ENCODE assay signal across 8 mouse cellular contexts in genomic region chr6:83165026-83165606, GRCm38 (mm10). TPM values are rescaled to one million over a fixed set of nuclear protein-coding genes. Genes with fewer than 3 reads are reported as not detected.
DNase-seq lines count a peak whose midpoint lies in the region; ATAC-seq and TF ChIP-seq lines count a peak whose summit lies in the region.

No protein-coding gene starts in this region.

- H3K9ac ChIP-seq in CH12.LX (ENCODE audit: insufficient read depth, low read depth) = peak overlapping the region; percentile 83
- H3K9ac ChIP-seq in forebrain, embryonic 14.5 days (ENCODE audit: low read length) = peak overlapping the region; percentile 90
- peak overlapping the region; percentile 93 for H3K9ac ChIP-seq in liver, embryonic 14.5 days (replicated peaks)

- dilution Hi-C loops in CH12.LX (cut with MboI; ENCODE audit: extremely low pct_ligation_motif_present, extremely low pct_unique_long_range_greater_than_20kb, low sequenced_read_pairs) = no loop called here

- DNase-seq in gastrocnemius, adult 2 months = no peak
- DNase-seq in gastrocnemius, postnatal 36 days = no peak
- no peak for DNase-seq in CH12.LX (ENCODE audit: extremely low read depth)
- DNase-seq in forebrain, embryonic 14.5 days (ENCODE audit: low spot score) = no peak
- no peak for DNase-seq in liver, embryonic 14.5 days (ENCODE audit: low read depth in 3 of 3, low spot score in 3 of 3)
- no peak for DNase-seq in adrenal gland, adult 2 months
- DNase-seq in layer of hippocampus, adult 8-10 months (ENCODE audit: low spot score in 2 of 2) = no peak
- DNase-seq in spleen, adult 12 weeks (ENCODE audit: low spot score) = no peak

- peaks cover 5% of the 10 kb centered on the region for H3K27me3 ChIP-seq in CH12.LX (replicated peaks)
- peaks cover 34% of the 10 kb centered on the region for H3K27me3 ChIP-seq in forebrain, embryonic 14.5 days (replicated peaks; ENCODE audit: control insufficient read depth, insufficient read depth, low read length)
- H3K27me3 ChIP-seq in liver, embryonic 14.5 days (ENCODE audit: control insufficient read depth, insufficient read depth, low read length) = peaks cover 34% of the 10 kb centered on the region

- peaks cover 0 to 22% of the 10 kb centered on the region in 2 experiments; a peak in 2 of 4 replicates for H3K4me1 ChIP-seq in CH12.LX (ENCODE audit: control insufficient read depth in 1 of 2, insufficient read depth in 2 of 2)
- peaks cover 16% of the 10 kb centered on the region for H3K4me1 ChIP-seq in forebrain, embryonic 14.5 days (ENCODE audit: control insufficient read depth, insufficient read depth, low read length)
- peaks cover 8 to 12% of the 10 kb centered on the region in 2 experiments for H3K4me1 ChIP-seq in liver, embryonic 14.5 days (replicated peaks; ENCODE audit: control insufficient read depth in 2 of 2, insufficient read depth in 2 of 2, low read length in 1 of 2)

- no peaks in the 10 kb centered on the region; the same call in none of the 2 replicates for H3K79me2 ChIP-seq in CH12.LX (replicated peaks; ENCODE audit: control insufficient read depth, extremely low read depth, insufficient read depth, poor library complexity, severe bottlenecking)

- TF ChIP-seq EP300 in CH12.LX (IDR thresholded peaks at IDR 0.05; ENCODE audit: low read length) = no peak
- no peak for TF ChIP-seq EP300 in liver, embryonic 14.5 days (IDR thresholded peaks at IDR 0.05; ENCODE audit: low read depth)

- no peak for TF ChIP-seq RAD21 in CH12.LX (IDR thresholded peaks at IDR 0.05; ENCODE audit: low read depth, low read length)

- peak overlapping the region; percentile 72 for H3K4me2 ChIP-seq in CH12.LX (ENCODE audit: insufficient read depth, low read depth, poor library complexity, severe bottlenecking)
- peak overlapping the region; percentile 88 for H3K4me2 ChIP-seq in forebrain, embryonic 14.5 days (ENCODE audit: low read length)
- H3K4me2 ChIP-seq in liver, embryonic 14.5 days (ENCODE audit: low read depth) = peak overlapping the region; percentile 91

- TF ChIP-seq CTCF in gastrocnemius, adult 2 months (IDR thresholded peaks at IDR 0.05) = no peak
- peak in 1 of 2 experiments; percentile 48; a peak in 2 of 4 replicates for TF ChIP-seq CTCF in CH12.LX (conservative IDR thresholded peaks at IDR 0.05 in 1 of 2, IDR thresholded peaks at IDR 0.05 in 1 of 2; ENCODE audit: low read depth in 2 of 2, low read length in 2 of 2)
- TF ChIP-seq CTCF in liver, embryonic 14.5 days (IDR thresholded peaks at IDR 0.05; ENCODE audit: low read depth) = no peak

- WGBS in forebrain, embryonic 14.5 days = 4% methylated on average over 6 of the region's 6 CpGs
- 4% methylated on average over 6 of the region's 6 CpGs for WGBS in liver, embryonic 14.5 days (ENCODE audit: insufficient replicate concordance)

- in situ Hi-C loops in CH12.LX (cut with MboI; ENCODE audit: low pct_ligation_motif_present, low pct_unique_long_range_greater_than_20kb, low sequenced_read_pairs) = loop anchor here (5.0 kb wide), 1 partner anchor 42 kb away; no protein-coding TSS in a partner anchor

- H3K36me3 ChIP-seq in CH12.LX (replicated peaks in 1 of 2; ENCODE audit: control insufficient read depth in 1 of 2, insufficient read depth in 1 of 2, low read length in 1 of 2) = peaks cover 0 to 7% of the 10 kb centered on the region in 2 experiments
- H3K36me3 ChIP-seq in forebrain, embryonic 14.5 days (ENCODE audit: control insufficient read depth, insufficient read depth, low read length) = no peaks in the 10 kb centered on the region
- no peaks in the 10 kb centered on the region for H3K36me3 ChIP-seq in liver, embryonic 14.5 days (replicated peaks; ENCODE audit: control insufficient read depth, insufficient read depth, low read depth)

- ATAC-seq in forebrain, embryonic 14.5 days = peak; percentile 54
- ATAC-seq in liver, embryonic 14.5 days (ENCODE audit: insufficient read depth) = peak; percentile 10; the same call in 1 of the 2 replicates

- intact Hi-C loops in gastrocnemius, adult 2 months (cut with DNase I) = loop anchor here (2.0 kb wide), 1 partner anchor 104 kb away; no protein-coding TSS in a partner anchor
- intact Hi-C loops in gastrocnemius, postnatal 36 days (cut with DNase I) = no loop called here

- H3K9me3 ChIP-seq in CH12.LX (replicated peaks; ENCODE audit: low read length) = no peaks in the 10 kb centered on the region
- H3K9me3 ChIP-seq in forebrain, embryonic 14.5 days (replicated peaks; ENCODE audit: control insufficient read depth, low read length) = no peaks in the 10 kb centered on the region
- H3K9me3 ChIP-seq in liver, embryonic 14.5 days (ENCODE audit: control insufficient read depth, low read length) = no peaks in the 10 kb centered on the region

- TF ChIP-seq POLR2A in CH12.LX (IDR thresholded peaks at IDR 0.05; ENCODE audit: low read depth, low read length) = no peak; the same call in 1 of the 2 replicates

- peak overlapping the region; percentile 98 for H3K27ac ChIP-seq in gastrocnemius, adult 2 months
- H3K27ac ChIP-seq in CH12.LX (ENCODE audit: insufficient read depth, low read depth) = no peak overlapping the region
- H3K27ac ChIP-seq in forebrain, embryonic 14.5 days (ENCODE audit: low read depth, low read length) = no peak overlapping the region
- H3K27ac ChIP-seq in liver, embryonic 14.5 days = peak overlapping the region; percentile 54

- peak overlapping the region; percentile 90 for H3K4me3 ChIP-seq in gastrocnemius, adult 2 months
- peak overlapping the region; percentile 53 to 85 (median 72) for H3K4me3 ChIP-seq in CH12.LX (replicated peaks in 1 of 3; ENCODE audit: low read depth in 2 of 3, low read length in 2 of 3, poor library complexity in 1 of 3)
- H3K4me3 ChIP-seq in forebrain, embryonic 14.5 days (ENCODE audit: low read depth, low read length) = peak overlapping the region; percentile 89
- peak overlapping the region; percentile 62 to 89 for H3K4me3 ChIP-seq in liver, embryonic 14.5 days (ENCODE audit: insufficient read depth in 1 of 2, low read depth in 2 of 2, low read length in 2 of 2)

RNA-seq across cellular contexts. Expression of gene Dctn1, which starts 0.6 kb away (rescaled TPM):
- 100 to 1,000 TPM; 129 to 139 TPM for total RNA-seq in gastrocnemius, adult 2 months (2021)
- total RNA-seq in gastrocnemius, postnatal 36 days (2021) = 100 to 1,000 TPM; 128 to 135 TPM
- total RNA-seq in CH12.LX (2012; rRNA removed) (17.8 and 19.8 TPM in 2 replicates), CH12.LX (2014; rRNA removed) (12.2 and 12.8 TPM in 2 replicates)
- polyA plus RNA-seq in CH12.LX (2012; ENCODE audit: insufficient read length, low read depth) = 36.4 and 37.3 TPM in 2 replicates
- 101 and 133 TPM in 2 replicates for polyA plus RNA-seq in forebrain, embryonic 14.5 days (2014; fragmentation: Nextera tagmentation; extraction: Ambion mirVana)
- 16.9 and 21.1 TPM in 2 replicates for polyA plus RNA-seq in liver, embryonic 14.5 days (2012; rRNA removed)
- 22.5 and 24.0 TPM in 2 replicates for polyA plus RNA-seq in liver, embryonic 14.5 days (2014; fragmentation: Nextera tagmentation; extraction: Ambion mirVana)
- 100 to 1,000 TPM; 135 to 138 TPM for total RNA-seq in adrenal gland, adult 2 months (2021)
- polyA plus RNA-seq in adrenal gland, adult 2 months (2012; rRNA removed) = 210 and 211 TPM in 2 replicates
- 100 to 1,000 TPM; 363 to 385 (median 379) TPM for total RNA-seq in layer of hippocampus, adult 8-10 months (2022)

RNA-seq across cellular contexts. Expression of gene 1700003E16Rik, which starts 8.9 kb away (rescaled TPM):
- total RNA-seq in gastrocnemius, adult 2 months (2021) = under 1 TPM in 1 of 2 experiments, not detected in 1; 0.11 TPM
- under 1 TPM in 1 of 2 experiments, not detected in 1; 0.13 TPM for total RNA-seq in gastrocnemius, postnatal 36 days (2021)
- total RNA-seq in CH12.LX (2012; rRNA removed) (0.34 and 0.38 TPM in 2 replicates), CH12.LX (2014; rRNA removed) (not detected in 2 replicates)
- 0.23 and 0.25 TPM in 2 replicates for polyA plus RNA-seq in CH12.LX (2012; ENCODE audit: insufficient read length, low read depth)
- 5.8 and 7.5 TPM in 2 replicates for polyA plus RNA-seq in forebrain, embryonic 14.5 days (2014; fragmentation: Nextera tagmentation; extraction: Ambion mirVana)
- not detected in 2 replicates for polyA plus RNA-seq in liver, embryonic 14.5 days (2012; rRNA removed)
- 0.06 and 0.15 TPM in 2 replicates for polyA plus RNA-seq in liver, embryonic 14.5 days (2014; fragmentation: Nextera tagmentation; extraction: Ambion mirVana)
- total RNA-seq in adrenal gland, adult 2 months (2021) = 1 to 10 TPM; 1.1 to 1.3 TPM
- 1.0 and 1.4 TPM in 2 replicates for polyA plus RNA-seq in adrenal gland, adult 2 months (2012; rRNA removed)
- total RNA-seq in layer of hippocampus, adult 8-10 months (2022) = 10 to 100 TPM; 21.2 to 23.8 (median 22.7) TPM

RNA-seq across cellular contexts. Expression of gene Wdr54, which starts 8.9 kb away (rescaled TPM):
- 1 to 10 TPM in 1 of 2 experiments, under 1 TPM in 1; 0.84 to 1.1 TPM for total RNA-seq in gastrocnemius, adult 2 months (2021)
- 1 to 10 TPM in 1 of 2 experiments, under 1 TPM in 1; 0.92 to 1.3 TPM for total RNA-seq in gastrocnemius, postnatal 36 days (2021)
- total RNA-seq in CH12.LX (2012; rRNA removed) (4.7 and 10.3 TPM in 2 replicates), CH12.LX (2014; rRNA removed) (4.9 and 7.8 TPM in 2 replicates)
- polyA plus RNA-seq in CH12.LX (2012; ENCODE audit: insufficient read length, low read depth) = 1.7 and 1.9 TPM in 2 replicates
- 20.6 and 23.9 TPM in 2 replicates for polyA plus RNA-seq in forebrain, embryonic 14.5 days (2014; fragmentation: Nextera tagmentation; extraction: Ambion mirVana)
- 0.15 and 0.44 TPM in 2 replicates for polyA plus RNA-seq in liver, embryonic 14.5 days (2012; rRNA removed)
- polyA plus RNA-seq in liver, embryonic 14.5 days (2014; fragmentation: Nextera tagmentation; extraction: Ambion mirVana) = 0.32 and 0.35 TPM in 2 replicates
- total RNA-seq in adrenal gland, adult 2 months (2021) = 1 to 10 TPM; 2.2 to 4.7 TPM
- polyA plus RNA-seq in adrenal gland, adult 2 months (2012; rRNA removed) = 3.4 and 4.8 TPM in 2 replicates
- total RNA-seq in layer of hippocampus, adult 8-10 months (2022) = 10 to 100 TPM; 23.4 to 27.5 (median 26.9) TPM

RNA-seq across cellular contexts. Expression of gene Rtkn, which starts 29.9 kb away (rescaled TPM):
- total RNA-seq in gastrocnemius, adult 2 months (2021) = 10 to 100 TPM; 12.2 to 15.3 TPM
- 10 to 100 TPM; 11.3 to 13.8 TPM for total RNA-seq in gastrocnemius, postnatal 36 days (2021)
- total RNA-seq in CH12.LX (2012; rRNA removed) (0.59 and 0.68 TPM in 2 replicates), CH12.LX (2014; rRNA removed) (0.54 and 1.3 TPM in 2 replicates)
- polyA plus RNA-seq in CH12.LX (2012; ENCODE audit: insufficient read length, low read depth) = 0.47 and 0.78 TPM in 2 replicates
- 4.7 and 4.8 TPM in 2 replicates for polyA plus RNA-seq in forebrain, embryonic 14.5 days (2014; fragmentation: Nextera tagmentation; extraction: Ambion mirVana)
- polyA plus RNA-seq in liver, embryonic 14.5 days (2012; rRNA removed) = 11.1 TPM in 2 replicates
- 5.3 and 5.5 TPM in 2 replicates for polyA plus RNA-seq in liver, embryonic 14.5 days (2014; fragmentation: Nextera tagmentation; extraction: Ambion mirVana)
- total RNA-seq in adrenal gland, adult 2 months (2021) = 10 to 100 TPM in 1 of 2 experiments, 1 to 10 TPM in 1; 9.5 to 10.2 TPM
- 93.6 and 100 TPM in 2 replicates for polyA plus RNA-seq in adrenal gland, adult 2 months (2012; rRNA removed)
- total RNA-seq in layer of hippocampus, adult 8-10 months (2022) = 10 to 100 TPM; 75.6 to 85.0 (median 80.3) TPM

RNA-seq across cellular contexts. Expression of gene Ino80b, which starts 39.9 kb away (rescaled TPM):
- 10 to 100 TPM; 13.7 to 16.3 TPM for total RNA-seq in gastrocnemius, adult 2 months (2021)
- 10 to 100 TPM; 14.3 to 14.5 TPM for total RNA-seq in gastrocnemius, postnatal 36 days (2021)
- total RNA-seq in CH12.LX (2012; rRNA removed) (26.1 and 26.9 TPM in 2 replicates), CH12.LX (2014; rRNA removed) (14.9 and 15.4 TPM in 2 replicates)
- 30.4 and 34.2 TPM in 2 replicates for polyA plus RNA-seq in CH12.LX (2012; ENCODE audit: insufficient read length, low read depth)
- 15.6 and 17.5 TPM in 2 replicates for polyA plus RNA-seq in forebrain, embryonic 14.5 days (2014; fragmentation: Nextera tagmentation; extraction: Ambion mirVana)
- 9.4 and 11.6 TPM in 2 replicates for polyA plus RNA-seq in liver, embryonic 14.5 days (2012; rRNA removed)
- 4.4 and 5.2 TPM in 2 replicates for polyA plus RNA-seq in liver, embryonic 14.5 days (2014; fragmentation: Nextera tagmentation; extraction: Ambion mirVana)
- total RNA-seq in adrenal gland, adult 2 months (2021) = 10 to 100 TPM; 16.1 to 27.3 TPM
- polyA plus RNA-seq in adrenal gland, adult 2 months (2012; rRNA removed) = 90.2 and 102 TPM in 2 replicates
- total RNA-seq in layer of hippocampus, adult 8-10 months (2022) = 10 to 100 TPM; 20.6 to 29.8 (median 26.7) TPM

Comparison
In these comparisons a context has a peak if more than half of its experiments do, and no peak if none do; other contexts are left out.
1. H3K27ac ChIP-seq: peak in gastrocnemius, adult 2 months (single experiment) and liver, embryonic 14.5 days (single experiment); none in CH12.LX (single experiment) and forebrain, embryonic 14.5 days (single experiment).
2. RNA of gene Dctn1, which starts 0.6 kb away (total RNA-seq): 363 to 385 TPM in layer of hippocampus, adult 8-10 months, 129 to 139 TPM in gastrocnemius, adult 2 months, 135 to 138 TPM in adrenal gland, adult 2 months and 128 to 135 TPM in gastrocnemius, postnatal 36 days; 12.2 to 19.8 TPM in CH12.LX; every median in the first group is over 4 times any median in the second.
3. RNA of gene 1700003E16Rik, which starts 8.9 kb away (total RNA-seq): 21.2 to 23.8 TPM in layer of hippocampus, adult 8-10 months; 1.1 to 1.3 TPM in adrenal gland, adult 2 months, 0.34 to 0.38 TPM in CH12.LX, 0.13 TPM in gastrocnemius, postnatal 36 days and 0.11 TPM in gastrocnemius, adult 2 months; every median in the first group is over 4 times any median in the second.
4. Peak in every context shown above with its lines, with median percentiles within 50 percentile points of each other: H3K4me3 ChIP-seq, H3K4me2 ChIP-seq and H3K9ac ChIP-seq.